Mouse (Mus musculus) forebrain, embryonic 10.5 days (tissue): ENCODE data around the gene Ubb. TPM values are rescaled to one million over a fixed set of nuclear protein-coding genes. Genes with fewer than 3 reads are reported as not detected.

Source experiments
- DNase-seq: peaks from one replicate; pipeline ENCODE4 v3.0.0-alpha.2; 2017; ENCODE audit warnings: low spot score; ENCODE audit errors: extremely low spot score
- H3K27ac ChIP-seq: fragments of 300-500 bp; sonication (generic); 2 replicates; pipeline ENCODE4 v1.5.1; 2016; ENCODE audit warnings: mild to moderate bottlenecking
- H3K27me3 ChIP-seq: fragments of 300-500 bp; sonication (generic); 2 replicates; pipeline ENCODE4 v1.6.1; 2016; ENCODE audit warnings: mild to moderate bottlenecking; ENCODE audit not compliant: poor library complexity, severe bottlenecking
- H3K36me3 ChIP-seq: fragments of 300-500 bp; sonication (generic); replicated peaks from 2 replicates; pipeline ENCODE4 v1.6.1; 2016; ENCODE audit warnings: mild to moderate bottlenecking, moderate library complexity
- H3K4me1 ChIP-seq: fragments of 300-500 bp; sonication (generic); 2 replicates; pipeline ENCODE4 v1.6.1; 2016
- H3K4me3 ChIP-seq: fragments of 300-500 bp; sonication (generic); 2 replicates; pipeline ENCODE4 v1.5.1; 2016; ENCODE audit warnings: mild to moderate bottlenecking, moderate library complexity
- H3K9me3 ChIP-seq: fragments of 300-500 bp; sonication (generic); 2 replicates; pipeline ENCODE4 v1.6.1; 2016; ENCODE audit warnings: mild to moderate bottlenecking, moderate library complexity
- WGBS: fragments of 180-500 bp; shearing (Covaris S2); methylation state at CpG from one replicate; pipeline ENCODE4 v1.1.7; 2016; 5-methylcytosine and 5-hydroxymethylcytosine counted together
- polyA plus RNA-seq: library from polyadenylated mRNA; unstranded; fragments of >200 nt; fragmentation: Nextera tagmentation; extraction: Ambion mirVana; gene quantifications from 2 replicates; pipeline ENCODE4 v1.2.1, GENCODE M21; 2016

The Ubb gene
- polyA plus RNA-seq, 1 experiment from 2014 or later, result 3,283 TPM

DNA sequence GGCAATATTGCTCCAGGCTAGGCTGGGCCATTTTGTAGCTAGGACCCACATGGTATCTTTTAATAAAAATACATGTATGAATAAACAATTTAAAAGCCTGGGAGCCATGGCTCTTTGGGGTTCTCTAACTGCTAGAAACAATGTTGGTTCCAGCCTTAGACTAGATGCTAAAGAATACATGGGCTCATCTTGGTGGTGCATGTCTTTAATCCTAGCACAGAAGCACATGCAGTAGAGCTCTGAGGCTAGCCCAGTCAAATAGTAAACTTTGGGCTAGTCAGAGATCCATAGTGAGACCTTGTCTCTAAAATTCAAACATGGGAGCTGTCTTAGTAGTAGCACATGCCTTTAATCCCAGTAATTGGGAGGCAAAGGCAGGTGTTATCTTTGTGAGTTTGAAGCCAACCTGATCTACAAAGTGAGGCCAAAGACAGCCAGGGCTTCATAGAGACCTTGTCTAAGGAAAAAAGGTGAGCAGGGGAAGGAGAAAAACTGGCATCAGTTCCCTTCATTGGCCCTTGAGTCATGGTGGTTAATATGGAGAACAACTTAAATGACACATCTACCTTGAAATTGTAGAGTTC, 4.1 kb downstream of the Ubb start:
- Histone ChIP-seq H3K27me3 (peaks cover 12% of the 10 kb centered on the region), H3K27ac (no peak overlapping the region), H3K36me3 (peaks cover 34% of the 10 kb centered on the region), H3K4me1 (peaks cover 29% of the 10 kb centered on the region), H3K4me3 (peak overlapping the region; percentile 63), H3K9me3 (no peaks in the 10 kb centered on the region)
- no peak for DNase-seq

DNA sequence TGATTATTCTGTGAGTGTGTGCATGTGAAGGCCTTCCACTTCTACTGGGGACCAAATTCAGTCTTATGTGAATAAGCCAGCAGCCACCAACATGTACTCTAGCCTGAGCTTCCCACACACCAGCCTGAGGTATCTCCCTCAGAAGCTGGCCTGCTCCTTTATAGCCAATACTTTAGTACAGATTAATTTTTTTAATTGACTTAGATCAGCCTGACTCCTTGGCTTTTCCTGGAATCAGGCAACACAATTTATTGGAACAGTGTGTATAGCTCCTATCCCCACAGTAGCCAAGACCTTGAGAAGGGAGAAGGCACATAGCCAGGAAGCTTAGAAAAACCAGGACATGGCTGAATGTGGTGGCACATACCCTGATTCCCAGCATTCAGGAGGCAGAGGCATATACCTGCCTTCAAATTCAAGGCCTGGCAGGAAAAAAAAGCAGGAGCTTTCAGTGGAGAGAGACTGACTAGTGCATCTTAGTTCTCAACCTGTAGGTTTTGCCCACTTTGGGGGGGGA, 5.0 kb downstream of the Ubb start:
- Histone ChIP-seq H3K36me3 (peaks cover 34% of the 10 kb centered on the region), H3K9me3 (no peaks in the 10 kb centered on the region), H3K4me3 (no peak overlapping the region), H3K27me3 (peaks cover 19% of the 10 kb centered on the region), H3K27ac (no peak overlapping the region), H3K4me1 (peaks cover 27% of the 10 kb centered on the region)
- no peak for DNase-seq

DNA sequence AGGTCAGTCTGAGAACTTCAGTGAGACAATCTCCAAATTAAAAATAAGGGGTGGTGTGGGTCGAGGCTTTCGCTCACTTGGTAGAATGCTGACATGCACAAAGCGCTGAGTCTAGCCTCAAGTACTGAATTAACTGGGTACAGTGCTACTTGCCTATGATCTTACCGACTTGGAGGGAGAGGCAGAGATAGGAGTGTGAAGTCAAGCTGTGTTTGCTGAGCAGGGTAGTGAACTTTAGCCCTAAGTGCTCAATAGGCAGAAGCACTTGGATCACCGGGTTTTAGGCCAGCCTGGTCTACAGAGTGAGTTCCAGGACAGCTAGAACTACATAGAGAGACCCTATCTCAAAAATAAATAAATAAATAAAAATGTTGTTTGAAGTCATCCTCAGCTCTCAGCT, 6.2 kb downstream of the Ubb start:
- Histone ChIP-seq H3K27me3 (peaks cover 27% of the 10 kb centered on the region), H3K4me3 (no peak overlapping the region), H3K27ac (no peak overlapping the region), H3K9me3 (no peaks in the 10 kb centered on the region), H3K4me1 (peaks cover 27% of the 10 kb centered on the region), H3K36me3 (peaks cover 34% of the 10 kb centered on the region)
- 76% methylated on average over 5 of the region's 5 CpGs for WGBS
- no peak for DNase-seq

DNA sequence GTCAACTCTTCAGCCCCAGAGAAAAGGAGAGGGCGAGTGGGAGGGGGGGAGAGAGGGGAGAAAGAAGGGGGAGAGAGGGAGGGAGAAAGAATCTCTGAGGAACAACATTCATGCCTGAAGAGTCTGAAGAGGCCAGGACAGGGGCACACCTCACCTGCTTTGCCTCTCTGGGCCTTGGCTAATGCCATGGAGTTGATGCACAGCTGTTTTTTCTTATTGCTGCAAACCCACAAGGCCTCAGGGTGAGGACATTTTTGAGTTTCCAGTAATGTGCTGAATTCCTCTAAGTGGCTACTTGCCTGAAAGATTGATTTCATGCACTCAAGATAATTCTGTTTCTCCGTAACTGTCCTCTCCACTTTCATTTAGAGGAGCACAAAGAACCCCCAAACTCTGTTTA, 7.2 kb downstream of the Ubb start:
- peaks cover 26% of the 10 kb centered on the region for H3K4me1 ChIP-seq

DNA sequence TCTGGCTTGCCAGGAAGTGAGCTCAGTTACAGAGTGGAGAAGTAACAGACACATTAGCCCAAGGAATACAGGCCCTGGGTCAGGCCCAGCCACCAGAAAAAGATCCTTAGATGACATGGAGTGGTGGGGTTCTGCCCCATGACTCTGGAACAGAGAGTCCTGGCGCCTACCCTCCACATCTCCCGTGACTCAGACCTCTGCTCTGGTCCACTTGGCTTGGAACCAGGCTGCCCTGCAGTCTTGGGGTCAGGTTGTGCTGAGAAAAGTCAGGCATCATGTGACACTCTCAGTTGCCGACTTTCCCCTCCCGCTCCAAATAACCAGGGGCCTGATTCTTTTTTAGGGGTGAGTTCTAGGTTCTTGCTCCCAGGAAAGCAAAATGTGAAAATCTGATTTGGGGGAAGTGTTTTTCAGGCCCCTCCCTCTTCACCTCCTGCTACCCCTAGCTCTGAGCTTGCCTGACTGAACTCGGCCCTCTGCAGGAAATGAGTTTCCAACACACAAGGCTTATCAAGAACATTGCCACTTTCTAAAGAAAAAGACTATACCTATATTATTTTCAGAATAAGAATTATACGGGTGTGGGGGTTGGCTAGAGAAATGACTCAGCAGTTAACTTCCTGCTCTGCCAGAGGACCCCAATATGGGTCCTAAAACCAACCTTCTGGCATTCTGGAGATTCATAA, 8.1 kb downstream of the Ubb start:
- 71% methylated on average over 6 of the region's 6 CpGs for WGBS
- Histone ChIP-seq H3K27ac (no peak overlapping the region), H3K9me3 (no peaks in the 10 kb centered on the region)

More for the DNA sequence above, 7.2 kb downstream of the Ubb start:
- Histone ChIP-seq H3K27ac (no peak overlapping the region), H3K27me3 (peaks cover 27% of the 10 kb centered on the region), H3K9me3 (no peaks in the 10 kb centered on the region), H3K36me3 (peaks cover 29% of the 10 kb centered on the region), H3K4me3 (no peak overlapping the region)
- no peak for DNase-seq
- 75% methylated on average over 2 of the region's 2 CpGs for WGBS

DNA sequence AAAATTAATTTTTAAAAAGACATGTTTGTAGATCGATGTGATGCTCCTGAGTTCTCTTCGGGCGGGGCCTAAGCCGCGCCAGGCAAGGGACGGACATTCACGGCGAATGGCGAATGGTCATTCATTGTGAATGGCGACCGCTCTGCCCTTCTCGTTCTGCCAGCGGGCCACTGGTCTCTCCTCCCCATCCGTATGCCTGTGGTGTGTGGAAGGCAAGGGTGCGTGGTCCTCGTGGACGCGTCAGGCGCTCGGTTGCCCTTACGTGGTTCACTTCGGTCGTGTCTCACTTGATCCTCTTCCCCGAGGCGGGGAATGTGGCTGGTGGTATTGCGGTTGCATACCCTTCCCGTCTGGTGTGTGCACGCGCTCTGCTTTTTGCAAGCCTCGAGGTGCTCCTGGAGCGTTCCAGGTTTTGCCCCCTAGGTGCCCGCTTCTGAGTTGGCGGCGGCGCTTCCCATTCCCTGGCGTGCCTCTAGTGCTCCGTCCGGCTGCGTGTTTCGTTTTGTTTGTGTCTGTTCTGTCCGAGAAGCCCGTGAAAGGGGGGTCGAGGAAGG, 9.6 kb downstream of the Ubb start:
- no peak for DNase-seq
- WGBS, result 38% methylated on average over 43 of the region's 43 CpGs
- peaks cover 5% of the 10 kb centered on the region; the same call in 1 of the 2 replicates for H3K36me3 ChIP-seq
- 0 out of 2 replicates have a peak overlapping the region, but pooled peaks have one; percentile 7 for H3K27ac ChIP-seq
- peaks cover 5% of the 10 kb centered on the region for H3K4me1 ChIP-seq
- no peaks in the 10 kb centered on the region for H3K9me3 ChIP-seq
- H3K4me3 ChIP-seq, result peak overlapping the region; percentile 47
- peaks cover 27% of the 10 kb centered on the region for H3K27me3 ChIP-seq

More for the DNA sequence above, 8.1 kb downstream of the Ubb start:
- no peak for DNase-seq
- H3K4me3 ChIP-seq, result no peak overlapping the region
- H3K4me1 ChIP-seq, result peaks cover 16% of the 10 kb centered on the region
- peaks cover 27% of the 10 kb centered on the region for H3K27me3 ChIP-seq
- H3K36me3 ChIP-seq, result peaks cover 19% of the 10 kb centered on the region

DNA sequence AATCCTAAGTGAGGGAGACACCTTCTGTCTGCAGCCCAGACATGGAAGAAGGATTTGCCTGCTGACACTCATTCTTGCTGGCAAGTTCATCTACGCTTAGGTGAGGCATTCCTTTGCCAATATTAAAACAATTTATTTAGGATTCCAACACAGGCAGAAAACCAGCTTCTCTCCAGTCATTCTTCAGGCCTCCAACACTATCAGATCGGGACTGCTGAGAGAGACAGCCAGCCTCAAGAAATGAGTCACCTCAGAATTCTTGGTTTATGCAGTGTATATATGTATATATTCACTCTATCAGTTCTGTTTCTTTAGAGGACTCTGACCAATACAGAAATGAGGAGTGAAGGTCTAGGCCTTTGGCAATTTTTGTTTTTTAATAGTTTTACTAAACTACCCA, 12.6 kb downstream of the Ubb start:
- Histone ChIP-seq H3K9me3 (no peaks in the 10 kb centered on the region), H3K4me1 (peaks cover 5% of the 10 kb centered on the region), H3K4me3 (no peak overlapping the region), H3K27me3 (peaks cover 27% of the 10 kb centered on the region), H3K27ac (no peak overlapping the region), H3K36me3 (no peaks in the 10 kb centered on the region)
- no peak for DNase-seq
- 92% methylated on average over 2 of the region's 2 CpGs for WGBS

DNA sequence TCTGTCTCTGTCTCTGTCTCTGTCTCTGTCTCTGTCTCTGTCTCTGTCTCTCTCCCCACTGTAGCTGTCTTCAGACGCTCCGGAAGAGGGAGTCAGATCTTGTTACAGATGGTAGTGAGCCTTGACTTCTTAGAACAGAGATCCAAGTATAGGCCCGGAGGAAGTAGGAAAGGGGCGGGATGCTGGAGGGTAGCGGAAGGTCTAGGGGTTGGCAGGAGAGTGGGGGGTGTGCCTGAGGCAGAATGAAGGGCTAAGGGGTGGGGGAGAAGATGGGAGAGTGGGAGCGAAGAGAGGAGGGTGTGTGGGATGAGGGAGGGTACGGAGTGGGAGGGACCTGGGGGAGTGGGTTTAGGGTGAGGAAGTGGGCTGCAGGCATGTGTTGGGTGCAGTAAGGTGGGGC, 14.8 kb downstream of the Ubb start:
- WGBS, result 81% methylated on average over 7 of the region's 7 CpGs
- no peak for DNase-seq
- Histone ChIP-seq H3K4me3 (no peak overlapping the region), H3K27me3 (peaks cover 9% of the 10 kb centered on the region), H3K9me3 (no peaks in the 10 kb centered on the region), H3K4me1 (peaks cover under 1% of the 10 kb centered on the region), H3K27ac (no peak overlapping the region), H3K36me3 (no peaks in the 10 kb centered on the region)

DNA sequence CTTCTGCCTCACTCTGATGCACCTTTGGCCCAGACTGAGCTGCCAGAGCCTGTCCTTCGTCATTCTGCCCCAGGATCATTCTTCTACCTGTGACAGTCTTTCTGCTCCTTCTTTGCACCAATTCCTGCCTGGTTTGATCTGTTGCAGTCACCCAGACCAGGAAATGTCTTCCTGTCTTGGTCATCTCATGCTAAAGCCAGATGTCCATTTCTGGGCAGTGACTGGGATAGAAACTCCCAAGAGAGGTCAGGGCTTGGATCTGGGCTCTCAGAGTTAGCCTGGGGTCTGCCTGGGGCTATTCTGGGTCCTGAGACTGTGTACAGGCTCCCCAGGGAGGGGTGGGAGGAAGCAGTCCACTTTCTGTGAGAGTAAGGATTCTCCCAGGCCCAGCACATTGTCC, 15.2 kb downstream of the Ubb start:
- H3K4me1 ChIP-seq, result no peaks in the 10 kb centered on the region; the same call in 1 of the 2 replicates
- no peaks in the 10 kb centered on the region for H3K9me3 ChIP-seq
- H3K36me3 ChIP-seq, result no peaks in the 10 kb centered on the region
- H3K27ac ChIP-seq, result no peak overlapping the region
- H3K27me3 ChIP-seq, result peaks cover 6% of the 10 kb centered on the region
- no peak for DNase-seq
- WGBS, result 76% methylated on average over 1 of the region's 1 CpGs
- H3K4me3 ChIP-seq, result no peak overlapping the region

DNA sequence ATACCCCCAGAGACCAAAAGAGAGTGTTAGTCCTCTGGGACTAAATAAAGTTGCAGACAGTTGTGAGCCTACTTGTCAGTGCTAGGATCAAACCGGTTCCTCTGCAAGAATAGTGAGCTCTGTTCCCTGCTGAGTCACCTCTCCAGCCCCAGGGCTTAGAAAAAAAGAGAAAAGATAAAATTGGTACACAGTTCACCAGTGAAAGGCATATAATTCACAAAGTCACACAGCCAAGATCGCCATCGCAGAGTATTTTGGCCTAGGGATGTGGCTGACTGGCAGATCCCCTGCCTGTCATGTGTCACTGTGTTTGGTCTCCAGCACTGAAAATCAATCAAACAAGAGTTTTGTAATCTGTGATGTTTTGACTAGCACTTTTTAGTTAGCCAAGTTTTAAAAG, 17.3 kb downstream of the Ubb start:
- Histone ChIP-seq H3K36me3 (no peaks in the 10 kb centered on the region), H3K27ac (no peak overlapping the region), H3K4me3 (no peak overlapping the region), H3K27me3 (no peaks in the 10 kb centered on the region), H3K4me1 (no peaks in the 10 kb centered on the region; the same call in 1 of the 2 replicates), H3K9me3 (no peaks in the 10 kb centered on the region)
- DNase-seq, result no peak
- WGBS, result 79% methylated on average over 3 of the region's 3 CpGs

DNA sequence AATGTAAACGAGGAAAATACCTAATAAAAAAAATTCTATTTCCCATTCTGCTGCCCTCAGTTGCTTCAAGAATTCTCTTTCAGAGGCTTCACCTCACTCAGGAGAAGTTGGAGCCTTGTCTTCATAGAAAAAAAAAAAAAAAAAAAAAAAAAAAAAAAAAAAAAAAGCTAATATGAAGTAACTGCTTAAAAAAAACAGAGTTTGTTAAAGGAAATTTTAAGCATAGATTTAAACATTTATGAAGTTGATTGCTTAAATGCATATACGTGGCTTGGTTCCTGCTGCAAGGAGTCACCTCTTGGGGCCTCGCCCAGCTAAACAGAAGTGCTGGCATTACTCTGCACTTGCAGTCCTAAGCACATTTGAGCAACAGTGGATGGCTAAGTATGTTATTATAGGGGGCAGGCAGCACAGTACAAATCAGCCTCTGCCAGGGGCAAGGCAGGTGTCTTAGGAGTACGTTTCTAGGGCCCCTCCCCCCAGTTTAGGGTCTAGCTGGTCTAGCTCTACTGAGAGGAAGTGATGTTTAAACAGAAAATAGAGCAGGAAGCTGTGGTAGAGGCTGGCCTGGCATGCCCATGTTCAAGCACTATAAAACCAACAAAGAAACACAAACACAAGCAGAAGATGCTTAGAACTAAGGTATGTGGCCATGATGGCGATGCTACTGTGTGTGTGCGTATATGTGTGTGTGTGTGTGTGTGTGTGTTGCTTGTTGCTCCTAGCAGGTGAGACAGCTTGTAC, 23.2 kb downstream of the Ubb start, which contains the start of gene Trpv2:
Gene Trpv2, plus strand, starts transcription at position 528 of the 744 bp plus-strand sequence.
- Histone ChIP-seq H3K36me3 (no peaks in the 10 kb centered on the region), H3K4me3 (peak within 1 kb of the TSS; percentile 58), H3K9me3 (no peaks in the 10 kb centered on the region), H3K27ac (0 out of 2 replicates have a peak within 1 kb of the TSS, but pooled peaks have one; percentile 48), H3K4me1 (peaks cover 18% of the 10 kb centered on the region), H3K27me3 (peaks cover 17% of the 10 kb centered on the region)
- WGBS, result 83% methylated on average over 6 of the region's 6 CpGs
- no peak for DNase-seq

DNA sequence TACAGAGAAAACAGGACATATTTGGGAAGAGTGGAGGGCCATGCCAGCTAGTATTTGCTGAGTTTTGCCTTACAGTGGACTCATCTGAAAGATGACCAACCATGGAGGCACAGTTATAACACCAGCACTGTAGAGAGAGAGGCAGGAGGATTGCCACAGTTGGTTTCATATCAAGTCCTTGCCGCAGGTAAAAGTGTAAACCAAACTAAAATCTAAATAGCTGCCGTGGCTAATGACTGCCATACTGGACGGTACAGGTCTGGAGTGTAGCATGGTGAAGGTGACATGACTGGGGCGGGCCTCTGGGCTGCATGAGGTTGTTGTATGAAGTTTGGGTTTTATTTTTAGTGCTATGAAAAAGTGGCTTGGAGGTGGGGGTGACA, 23.7 kb downstream of the Ubb start:
- H3K4me3 ChIP-seq, result no peak overlapping the region
- DNase-seq, result no peak

More for the DNA sequence above, 23.7 kb downstream of the Ubb start:
- Histone ChIP-seq H3K4me1 (peaks cover 18% of the 10 kb centered on the region), H3K27me3 (peaks cover 17% of the 10 kb centered on the region), H3K36me3 (no peaks in the 10 kb centered on the region), H3K27ac (no peak overlapping the region), H3K9me3 (no peaks in the 10 kb centered on the region)
- 86% methylated on average over 4 of the region's 4 CpGs for WGBS
